Mouse (Mus musculus): Measurements from ENCODE around the gene Itpr1. TPM values are rescaled to one million over a fixed set of nuclear protein-coding genes. Genes with fewer than 3 reads are reported as not detected.

Gene Itpr1
- polyA plus RNA-seq, 1 experiment: 68.2 TPM

GRCm38 (mm10) chr6:108468226-108468825 lies 255.4 kb downstream of the Itpr1 start:
- H3K27ac ChIP-seq (ENCODE audit: insufficient read depth, low read depth, low read length): no peak overlapping the region
- TF ChIP-seq POLR2A (IDR thresholded peaks at IDR 0.05; ENCODE audit: low read depth, low read length) (no peak), CTCF (conservative IDR thresholded peaks at IDR 0.05; ENCODE audit: insufficient read depth, insufficient read length, low read depth, low read length) (no peak)
- DNase-seq: no peak
- peaks cover 3% of the 10 kb centered on the region; the same call in 1 of the 2 replicates for H3K36me3 ChIP-seq (ENCODE audit: control insufficient read depth, insufficient read depth, low read length)
- H3K4me3 ChIP-seq (ENCODE audit: insufficient read depth, low read depth, low read length): no peak overlapping the region
- WGBS: 59% methylated on average over 3 of the region's 3 CpGs
- H3K27me3 ChIP-seq (replicated peaks; ENCODE audit: control insufficient read depth, insufficient read depth, low read length): no peaks in the 10 kb centered on the region
- H3K4me1 ChIP-seq (ENCODE audit: control insufficient read depth, insufficient read depth, low read length): peaks cover 22% of the 10 kb centered on the region; the same call in 1 of the 2 replicates

GRCm38 (mm10) chr6:108471878-108472277 lies 259.0 kb downstream of the Itpr1 start:
- no peak overlapping the region for H3K27ac ChIP-seq (ENCODE audit: insufficient read depth, low read depth, low read length)
- WGBS: 89% methylated on average over 3 of the region's 3 CpGs
- no peaks in the 10 kb centered on the region for H3K27me3 ChIP-seq (replicated peaks; ENCODE audit: control insufficient read depth, insufficient read depth, low read length)
- no peak overlapping the region for H3K4me3 ChIP-seq (ENCODE audit: insufficient read depth, low read depth, low read length)
- peaks cover 5% of the 10 kb centered on the region; the same call in 1 of the 2 replicates for H3K4me1 ChIP-seq (ENCODE audit: control insufficient read depth, insufficient read depth, low read length)
- TF ChIP-seq POLR2A (IDR thresholded peaks at IDR 0.05; ENCODE audit: low read depth, low read length) (no peak), CTCF (conservative IDR thresholded peaks at IDR 0.05; ENCODE audit: insufficient read depth, insufficient read length, low read depth, low read length) (no peak)
- no peak for DNase-seq
- peaks cover 3% of the 10 kb centered on the region; the same call in 1 of the 2 replicates for H3K36me3 ChIP-seq (ENCODE audit: control insufficient read depth, insufficient read depth, low read length)

- Histone ChIP-seq H3K27me3 (replicated peaks; ENCODE audit: control insufficient read depth, insufficient read depth, low read length) (no peaks in the 10 kb centered on the region), H3K27ac (ENCODE audit: insufficient read depth, low read depth, low read length) (no peak overlapping the region), H3K4me1 (ENCODE audit: control insufficient read depth, insufficient read depth, low read length) (peaks cover 9% of the 10 kb centered on the region; the same call in 1 of the 2 replicates), H3K4me3 (ENCODE audit: insufficient read depth, low read depth, low read length) (no peak overlapping the region), H3K36me3 (ENCODE audit: control insufficient read depth, insufficient read depth, low read length) (peaks cover 3% of the 10 kb centered on the region; the same call in 1 of the 2 replicates)
- WGBS: 87% methylated on average over 3 of the region's 3 CpGs
- no peak for TF ChIP-seq CTCF (conservative IDR thresholded peaks at IDR 0.05; ENCODE audit: insufficient read depth, insufficient read length, low read depth, low read length)
- TF ChIP-seq POLR2A (IDR thresholded peaks at IDR 0.05; ENCODE audit: low read depth, low read length): no peak
- no peak for DNase-seq
Measured at GRCm38 (mm10) chr6:108472748-108473147, 259.9 kb downstream of the Itpr1 start.

- DNase-seq: peak; percentile 83
- WGBS: 17% methylated on average over 8 of the region's 8 CpGs
- H3K4me3 ChIP-seq (ENCODE audit: insufficient read depth, low read depth, low read length): no peak overlapping the region
Measured at GRCm38 (mm10) chr6:108476797-108477235, 263.9 kb downstream of the Itpr1 start.

GRCm38 (mm10) chr6:108477602-108478001 lies 264.7 kb downstream of the Itpr1 start:
- no peak for DNase-seq
- Histone ChIP-seq H3K27me3 (replicated peaks; ENCODE audit: control insufficient read depth, insufficient read depth, low read length) (no peaks in the 10 kb centered on the region), H3K27ac (ENCODE audit: insufficient read depth, low read depth, low read length) (no peak overlapping the region), H3K36me3 (ENCODE audit: control insufficient read depth, insufficient read depth, low read length) (peaks cover 8% of the 10 kb centered on the region; the same call in 1 of the 2 replicates), H3K4me1 (ENCODE audit: control insufficient read depth, insufficient read depth, low read length) (peaks cover 9% of the 10 kb centered on the region; the same call in 1 of the 2 replicates), H3K4me3 (ENCODE audit: insufficient read depth, low read depth, low read length) (no peak overlapping the region)
- 83% methylated on average over 6 of the region's 6 CpGs for WGBS
- TF ChIP-seq POLR2A (IDR thresholded peaks at IDR 0.05; ENCODE audit: low read depth, low read length): no peak
- TF ChIP-seq CTCF (conservative IDR thresholded peaks at IDR 0.05; ENCODE audit: insufficient read depth, insufficient read length, low read depth, low read length): no peak

More at GRCm38 (mm10) chr6:108476797-108477235, 263.9 kb downstream of the Itpr1 start:
- no peak for TF ChIP-seq CTCF (conservative IDR thresholded peaks at IDR 0.05; ENCODE audit: insufficient read depth, insufficient read length, low read depth, low read length)
- no peak for TF ChIP-seq POLR2A (IDR thresholded peaks at IDR 0.05; ENCODE audit: low read depth, low read length)
- 0 out of 2 replicates have a peak overlapping the region, but pooled peaks have one; percentile 12 for H3K27ac ChIP-seq (ENCODE audit: insufficient read depth, low read depth, low read length)
- H3K27me3 ChIP-seq (replicated peaks; ENCODE audit: control insufficient read depth, insufficient read depth, low read length): no peaks in the 10 kb centered on the region
- peaks cover 6% of the 10 kb centered on the region; the same call in 1 of the 2 replicates for H3K36me3 ChIP-seq (ENCODE audit: control insufficient read depth, insufficient read depth, low read length)
- peaks cover 9% of the 10 kb centered on the region; the same call in 1 of the 2 replicates for H3K4me1 ChIP-seq (ENCODE audit: control insufficient read depth, insufficient read depth, low read length)

- DNase-seq: no peak
- Histone ChIP-seq H3K27me3 (replicated peaks; ENCODE audit: control insufficient read depth, insufficient read depth, low read length) (no peaks in the 10 kb centered on the region), H3K36me3 (ENCODE audit: control insufficient read depth, insufficient read depth, low read length) (peaks cover 12% of the 10 kb centered on the region; the same call in 1 of the 2 replicates), H3K4me1 (ENCODE audit: control insufficient read depth, insufficient read depth, low read length) (peaks cover 8% of the 10 kb centered on the region; the same call in 1 of the 2 replicates), H3K27ac (ENCODE audit: insufficient read depth, low read depth, low read length) (no peak overlapping the region), H3K4me3 (ENCODE audit: insufficient read depth, low read depth, low read length) (no peak overlapping the region)
- TF ChIP-seq POLR2A (IDR thresholded peaks at IDR 0.05; ENCODE audit: low read depth, low read length): no peak
- TF ChIP-seq CTCF (conservative IDR thresholded peaks at IDR 0.05; ENCODE audit: insufficient read depth, insufficient read length, low read depth, low read length): no peak
- WGBS: 84% methylated on average over 4 of the region's 4 CpGs
Measured at GRCm38 (mm10) chr6:108481190-108481589, 268.3 kb downstream of the Itpr1 start.

- Histone ChIP-seq H3K4me3 (ENCODE audit: insufficient read depth, low read depth, low read length) (no peak overlapping the region), H3K27ac (ENCODE audit: insufficient read depth, low read depth, low read length) (no peak overlapping the region), H3K36me3 (ENCODE audit: control insufficient read depth, insufficient read depth, low read length) (peaks cover 13% of the 10 kb centered on the region; the same call in 1 of the 2 replicates), H3K4me1 (ENCODE audit: control insufficient read depth, insufficient read depth, low read length) (peaks cover 5% of the 10 kb centered on the region; the same call in 1 of the 2 replicates), H3K27me3 (replicated peaks; ENCODE audit: control insufficient read depth, insufficient read depth, low read length) (no peaks in the 10 kb centered on the region)
- 87% methylated on average over 5 of the region's 5 CpGs for WGBS
- TF ChIP-seq CTCF (conservative IDR thresholded peaks at IDR 0.05; ENCODE audit: insufficient read depth, insufficient read length, low read depth, low read length): no peak
- no peak for TF ChIP-seq POLR2A (IDR thresholded peaks at IDR 0.05; ENCODE audit: low read depth, low read length)
- no peak for DNase-seq
Measured at GRCm38 (mm10) chr6:108482464-108482863, 269.6 kb downstream of the Itpr1 start.
